Mouse (Mus musculus): ENCODE data around the gene Fndc3b.
A peak's percentile ranks its signal among the peaks of the same experiment; 100 is the strongest.

Fndc3b gene

DNA sequence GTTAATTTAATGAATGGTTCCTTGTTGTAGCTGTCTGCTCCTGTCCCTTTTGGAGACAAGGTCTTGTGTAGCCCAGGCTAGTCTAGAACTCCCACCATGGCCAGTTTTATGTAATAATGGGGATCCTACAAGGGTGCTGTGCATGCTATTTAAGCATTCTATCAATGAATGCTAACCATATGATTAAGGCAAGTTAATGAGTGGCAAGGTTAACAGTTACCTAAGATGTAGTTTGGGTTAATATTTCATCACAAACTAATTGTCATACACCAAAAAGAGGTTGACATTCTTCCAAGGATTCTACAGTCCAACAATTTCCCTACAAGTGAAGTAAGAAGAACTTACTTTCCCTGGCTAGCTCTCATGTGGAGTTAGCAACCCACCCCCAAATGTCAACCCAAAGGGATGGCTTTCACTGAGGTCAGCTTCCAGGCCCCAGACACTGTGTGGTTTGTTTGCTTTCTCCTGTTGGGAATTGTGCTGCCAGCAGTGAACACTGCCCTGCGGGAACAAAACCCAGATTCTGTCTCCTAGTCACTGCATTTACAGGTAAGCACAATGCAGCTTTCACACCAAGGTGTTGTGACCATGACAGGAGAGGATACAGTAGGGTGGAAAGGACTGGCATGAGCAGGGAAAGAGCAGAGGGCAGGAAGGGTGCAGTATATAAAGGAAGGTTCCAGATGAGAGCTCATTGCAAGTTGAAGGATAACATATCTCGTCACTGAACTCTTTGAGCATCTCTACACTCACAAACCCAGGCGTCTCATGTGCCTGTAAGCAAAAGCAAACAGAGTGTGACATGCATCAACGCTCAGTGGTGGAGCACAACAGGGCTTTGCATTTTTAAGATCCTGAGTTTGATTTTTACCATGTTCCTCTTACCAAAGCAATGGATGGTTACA lies 153.8 kb downstream of the Fndc3b start:
- no peak for DNase-seq (ENCODE audit: low read depth, low spot score)

DNA sequence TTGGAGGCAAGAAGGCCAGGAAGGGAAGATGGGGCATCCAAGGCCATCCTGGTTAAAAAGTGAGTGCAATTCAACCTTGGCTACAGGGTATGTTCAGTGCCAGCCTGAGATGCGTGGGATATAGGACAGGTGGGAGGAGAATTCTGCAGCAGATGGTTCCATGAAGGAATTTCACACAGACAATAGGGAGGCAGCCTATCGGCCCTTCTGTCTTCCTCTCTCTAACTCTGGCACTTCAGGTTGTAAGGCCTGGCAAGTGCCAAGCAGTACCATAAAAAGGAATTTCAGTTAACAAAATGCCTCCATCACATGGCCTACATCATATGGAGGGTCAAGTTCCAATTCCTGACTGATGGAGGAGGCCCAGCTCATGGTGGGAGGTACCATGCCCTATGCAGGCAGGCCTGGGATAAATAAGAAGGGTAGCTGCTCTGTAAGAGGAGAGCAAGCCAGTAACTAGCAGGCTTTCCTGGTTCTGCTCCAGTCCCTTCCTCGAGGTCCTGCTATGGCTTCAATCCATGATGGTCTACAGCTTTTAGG lies 155.6 kb downstream of the Fndc3b start:
- DNase-seq (ENCODE audit: low read depth, low spot score) = no peak

DNA sequence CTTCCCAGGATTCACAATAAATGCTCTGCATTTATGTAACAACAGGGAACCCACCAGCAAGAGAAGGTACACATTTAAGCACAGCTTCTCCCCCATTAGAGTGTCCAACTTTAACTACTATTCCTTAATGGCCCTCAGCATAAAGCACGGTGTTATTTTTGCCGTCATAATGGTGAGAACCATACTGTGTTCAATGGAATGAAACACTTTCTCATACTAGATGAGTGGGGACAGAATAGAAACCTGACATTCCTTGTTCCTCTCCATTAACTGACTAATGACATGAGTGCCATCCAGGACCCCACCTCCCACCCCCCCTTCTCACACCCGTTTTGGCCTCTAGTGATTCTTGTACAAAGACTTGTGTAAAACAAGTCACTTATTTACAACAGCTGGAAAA lies 156.8 kb downstream of the Fndc3b start:
- DNase-seq (ENCODE audit: low read depth, low spot score) = no peak

DNA sequence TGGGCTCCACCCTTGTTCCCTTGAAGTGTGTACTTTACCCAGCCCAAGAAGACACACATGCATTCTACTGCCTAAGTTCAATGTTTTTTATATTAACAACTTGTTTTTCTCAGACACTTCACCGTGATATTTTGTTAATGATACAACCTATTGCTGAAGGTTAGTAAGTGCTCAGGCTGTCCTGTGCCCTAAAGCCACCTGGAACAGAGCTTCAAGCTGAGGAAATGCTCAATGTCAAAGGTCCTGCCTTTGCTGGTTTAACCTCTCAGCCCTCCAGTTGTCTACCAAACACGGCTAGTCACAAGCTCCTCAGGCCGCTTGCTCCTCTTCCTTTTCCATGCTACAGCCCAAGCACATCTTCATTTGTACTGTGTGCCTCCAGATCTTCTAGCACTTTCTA lies 157.3 kb downstream of the Fndc3b start:
- DNase-seq (ENCODE audit: low read depth, low spot score) = no peak

DNA sequence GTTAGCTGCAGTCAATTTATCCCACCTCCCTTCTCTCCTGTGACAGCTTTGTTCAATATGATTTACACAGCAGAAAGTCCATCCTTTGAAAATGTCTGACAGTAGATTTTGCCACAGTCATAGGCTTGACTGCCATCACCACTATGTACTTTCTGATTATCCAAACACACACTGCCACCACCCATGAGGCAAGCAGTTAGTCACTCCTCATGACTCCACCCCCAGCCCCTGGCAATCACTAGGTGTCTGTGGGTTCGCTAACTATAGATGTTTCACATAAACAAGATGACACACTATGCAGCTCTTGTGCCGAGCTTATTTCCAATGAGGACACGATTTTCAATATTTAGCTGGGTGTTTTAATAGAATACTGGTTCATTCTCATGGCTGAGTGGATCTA lies 160.1 kb downstream of the Fndc3b start:
- no peak for DNase-seq (ENCODE audit: low read depth, low spot score)

DNA sequence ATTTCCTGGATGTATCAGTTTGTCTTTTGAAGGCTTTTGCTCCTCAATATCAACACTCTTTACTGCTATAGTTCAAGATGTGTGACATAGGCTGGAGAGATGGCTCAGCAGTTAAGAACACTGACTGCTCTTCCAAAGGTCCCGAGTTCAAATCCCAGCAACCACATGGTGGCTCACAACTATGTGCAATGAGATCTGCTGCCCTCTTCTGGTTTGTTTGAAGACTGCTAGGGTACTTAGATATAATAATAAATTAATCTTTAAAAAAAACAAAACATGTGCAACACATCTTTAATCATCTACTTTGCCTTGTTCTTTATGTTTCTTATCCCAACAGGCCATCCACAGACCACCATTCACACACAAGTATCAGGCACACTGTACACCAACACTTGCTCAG lies 160.7 kb downstream of the Fndc3b start:
- no peak for DNase-seq (ENCODE audit: low read depth, low spot score)

DNA sequence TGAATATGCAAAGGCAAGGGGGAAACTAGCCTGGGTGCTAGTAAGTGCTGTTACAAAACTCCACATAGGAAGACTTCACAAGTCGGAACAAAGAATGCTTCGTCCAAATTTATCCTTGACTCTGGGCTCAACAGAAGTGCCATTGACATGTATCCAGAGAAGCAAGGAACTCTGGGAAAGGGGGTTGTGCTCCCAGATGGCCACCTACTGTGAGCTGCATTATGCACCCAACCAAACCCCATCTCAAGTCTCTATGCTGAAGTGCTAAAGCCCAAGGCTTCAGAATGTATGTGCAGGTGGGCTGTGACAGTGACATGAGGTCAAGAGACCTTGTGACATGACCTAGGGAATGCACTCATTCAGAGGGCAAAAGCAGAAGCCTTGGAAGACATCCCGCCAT lies 165.5 kb downstream of the Fndc3b start:
- DNase-seq (ENCODE audit: low read depth, low spot score) = peak; percentile 69

DNA sequence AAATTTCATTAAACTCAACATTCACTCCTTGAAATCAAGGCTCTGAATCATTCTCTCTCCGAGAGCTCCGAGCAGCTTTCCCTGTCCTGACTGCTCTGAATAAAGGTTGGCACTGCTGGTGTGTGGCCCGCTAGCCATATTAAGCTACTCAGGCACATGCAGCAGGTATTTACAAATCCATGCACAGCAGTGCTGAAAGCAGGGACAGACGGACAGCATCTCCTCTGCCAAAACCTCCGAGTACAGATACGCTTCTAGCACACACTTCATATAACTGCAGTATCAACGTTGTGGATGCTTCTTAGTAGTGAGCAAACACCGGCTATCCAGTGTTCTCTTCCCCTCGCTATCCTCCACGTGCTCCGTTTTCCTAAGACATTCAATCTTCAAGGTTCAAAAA lies 167.0 kb downstream of the Fndc3b start:
- no peak for DNase-seq (ENCODE audit: low read depth, low spot score)

DNA sequence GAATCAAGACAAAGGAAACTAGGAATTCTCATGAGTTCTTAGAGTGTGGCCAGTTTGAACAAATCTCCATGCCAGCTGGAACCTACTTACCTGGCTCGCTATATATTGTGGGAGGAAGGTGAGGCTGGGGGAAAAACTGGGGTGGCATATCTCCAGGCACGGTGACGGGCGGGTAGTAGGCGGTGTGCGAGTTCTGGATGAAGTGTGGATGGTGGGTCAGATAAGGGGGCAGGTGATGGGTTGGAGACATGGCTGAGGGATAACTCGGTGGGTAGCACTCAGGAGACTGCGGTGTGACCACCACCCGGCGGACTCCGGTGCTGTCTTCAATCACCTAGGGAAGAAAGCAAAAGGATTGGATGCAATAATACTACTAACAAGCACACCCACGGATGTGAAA lies 169.3 kb downstream of the Fndc3b start:
- no peak for DNase-seq (ENCODE audit: low read depth, low spot score)

DNA sequence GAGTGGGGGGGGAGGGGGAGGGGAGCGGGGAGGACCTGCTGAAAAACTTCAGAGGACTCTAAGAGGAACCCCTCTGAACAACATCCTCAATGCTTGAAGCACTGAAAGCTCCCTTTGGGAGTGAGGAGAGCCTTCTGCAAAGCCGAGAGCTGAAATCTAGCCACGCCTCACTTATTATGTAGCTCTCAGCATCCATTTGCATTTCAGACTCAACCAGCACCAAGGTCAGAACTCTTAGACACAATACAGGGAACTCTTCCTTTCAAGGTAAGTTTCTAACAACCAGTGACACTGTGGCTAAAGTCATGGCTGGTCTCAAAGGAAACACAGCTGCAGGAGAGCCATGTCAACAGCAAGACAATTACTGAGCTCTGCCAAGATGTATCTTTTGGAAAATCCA lies 169.9 kb downstream of the Fndc3b start:
- DNase-seq (ENCODE audit: low read depth, low spot score) = peak; percentile 75

DNA sequence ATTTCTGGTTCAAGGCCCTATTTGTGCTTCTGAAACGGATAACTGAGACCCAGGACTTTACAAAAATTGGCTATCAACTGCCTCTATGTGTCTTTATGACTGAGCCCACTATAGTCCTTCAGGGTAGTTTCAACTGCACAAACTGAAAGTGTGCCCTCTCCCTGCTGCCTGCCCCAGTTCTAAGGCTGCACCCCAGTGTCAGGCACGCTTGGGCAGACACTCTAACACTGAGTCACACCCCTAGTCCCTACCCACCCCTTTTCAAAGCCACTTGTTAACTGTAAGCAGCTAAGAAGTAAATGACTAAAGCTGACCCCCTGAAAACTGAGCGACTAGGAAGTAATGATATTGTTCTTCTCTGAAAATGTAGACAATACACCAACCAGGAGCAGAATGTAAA lies 176.9 kb downstream of the Fndc3b start:
- no peak for DNase-seq (ENCODE audit: low read depth, low spot score)

DNA sequence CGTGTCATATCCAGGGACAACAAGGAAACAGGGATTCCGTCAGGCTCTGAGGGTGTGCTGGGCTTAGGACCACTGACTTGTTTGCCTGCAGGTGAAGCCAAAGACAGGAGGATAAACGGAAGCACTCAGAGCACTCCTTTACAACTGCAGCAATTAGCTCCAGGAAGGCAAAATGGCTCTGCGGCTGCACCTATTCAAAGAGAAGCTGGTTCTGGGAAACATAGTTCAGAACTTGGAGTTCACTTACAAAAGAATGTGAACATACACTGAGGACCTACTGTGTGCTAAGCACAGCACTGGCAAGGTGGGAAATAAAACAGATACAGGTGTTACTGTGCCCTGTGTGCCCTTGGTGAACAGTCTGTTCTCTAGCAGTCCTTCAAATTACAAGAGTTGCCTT lies 177.4 kb downstream of the Fndc3b start:
- DNase-seq (ENCODE audit: low read depth, low spot score) = no peak

DNA sequence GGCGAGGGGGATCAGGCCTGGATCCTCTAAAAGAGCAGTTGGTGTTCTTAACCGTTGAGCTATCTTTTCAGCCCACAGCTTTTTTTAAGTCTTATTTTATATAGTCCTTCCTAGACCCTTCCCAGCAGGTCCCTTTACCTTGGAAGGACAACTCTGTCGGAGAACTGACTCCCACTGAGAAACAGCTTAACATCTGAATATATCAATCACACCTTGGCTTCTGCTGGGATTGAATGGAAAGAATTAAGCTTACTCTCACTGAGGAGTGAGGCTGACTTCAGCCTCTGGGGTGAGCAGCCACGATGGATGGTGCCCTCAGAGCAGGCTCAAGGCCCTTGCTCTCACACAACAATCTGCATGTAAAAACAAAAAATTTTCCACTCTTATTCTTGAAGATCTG lies 179.1 kb downstream of the Fndc3b start:
- peak; percentile 75 for DNase-seq (ENCODE audit: low read depth, low spot score)

DNA sequence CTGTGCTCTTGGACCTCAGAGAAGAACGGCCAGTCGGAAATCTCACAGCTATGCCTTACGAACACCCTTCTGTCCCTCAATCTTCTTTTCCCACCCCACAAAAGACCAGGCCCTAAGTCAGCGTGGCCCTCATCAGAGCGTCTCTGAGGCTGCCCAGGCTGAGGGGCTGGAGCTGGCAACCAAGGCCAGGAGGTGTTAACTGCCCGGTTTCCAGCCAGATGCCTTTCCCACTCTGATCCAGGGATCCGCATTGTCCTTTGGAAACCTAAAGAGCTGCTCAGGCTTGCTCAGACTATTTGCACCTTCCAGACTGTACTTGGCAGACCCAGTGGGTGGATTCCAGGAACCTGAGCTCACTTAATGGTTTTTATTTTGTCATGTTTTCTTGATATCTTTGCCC lies 180.7 kb downstream of the Fndc3b start:
- DNase-seq (ENCODE audit: low read depth, low spot score) = no peak

DNA sequence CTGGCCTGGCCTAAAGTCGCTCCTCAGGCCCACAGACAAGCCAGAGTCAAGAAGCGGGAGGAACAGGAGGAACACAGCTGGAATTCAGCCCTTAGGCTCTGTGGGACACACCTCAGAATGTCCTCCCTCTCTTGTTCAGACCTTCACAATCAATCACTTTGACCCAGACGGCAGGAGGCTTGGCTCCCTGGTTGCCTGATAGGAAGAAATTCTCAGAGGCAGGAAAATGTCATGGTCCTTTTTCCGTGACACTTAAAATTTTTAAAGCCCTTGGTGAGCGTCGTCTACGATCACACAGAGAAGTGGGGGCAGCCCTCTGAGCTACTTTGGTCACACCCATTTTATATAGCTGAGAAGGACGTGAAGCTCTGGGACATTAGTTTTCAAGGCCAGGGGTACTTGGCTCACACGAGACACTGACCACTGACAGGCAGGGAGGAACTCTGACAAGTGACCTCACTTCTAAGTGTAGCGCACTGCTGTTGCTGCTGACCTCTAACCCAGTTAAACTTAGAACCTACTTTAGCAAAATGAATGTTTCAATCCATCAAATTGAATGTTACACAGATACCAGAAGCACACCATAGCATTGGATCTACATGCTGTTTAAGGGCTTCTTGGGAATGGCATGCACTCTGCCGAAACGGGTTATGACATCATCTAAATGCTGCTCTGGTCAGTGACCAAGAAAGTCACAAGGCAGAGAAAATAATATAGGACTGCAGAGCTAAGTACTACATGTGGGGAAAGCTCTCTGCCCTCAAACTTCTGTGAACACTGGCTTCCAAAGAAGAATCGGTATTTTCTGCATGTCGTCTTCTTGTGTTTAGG lies 181.7 kb downstream of the Fndc3b start:
- peak; percentile 59 for DNase-seq (ENCODE audit: low read depth, low spot score)

DNA sequence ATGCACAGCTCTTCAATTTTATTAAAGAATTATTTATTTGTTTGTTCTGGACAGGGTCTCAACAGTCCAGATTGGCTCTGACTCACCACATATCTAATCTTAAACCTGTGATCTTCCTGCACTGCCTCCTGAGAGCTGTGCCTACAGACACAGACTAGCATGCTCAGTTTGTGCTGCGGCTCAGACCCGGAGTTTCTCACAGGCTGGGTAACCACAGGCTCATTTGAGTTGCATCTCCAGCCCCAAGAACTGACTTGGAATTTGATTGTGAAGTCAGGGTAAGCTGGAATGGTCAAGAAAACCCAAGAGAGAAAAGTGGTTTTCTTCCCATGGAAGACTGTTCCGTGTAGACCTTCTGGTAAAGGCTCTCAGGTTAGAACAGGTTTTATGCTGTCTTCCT lies 184.1 kb downstream of the Fndc3b start:
- DNase-seq (ENCODE audit: low read depth, low spot score) = no peak

DNA sequence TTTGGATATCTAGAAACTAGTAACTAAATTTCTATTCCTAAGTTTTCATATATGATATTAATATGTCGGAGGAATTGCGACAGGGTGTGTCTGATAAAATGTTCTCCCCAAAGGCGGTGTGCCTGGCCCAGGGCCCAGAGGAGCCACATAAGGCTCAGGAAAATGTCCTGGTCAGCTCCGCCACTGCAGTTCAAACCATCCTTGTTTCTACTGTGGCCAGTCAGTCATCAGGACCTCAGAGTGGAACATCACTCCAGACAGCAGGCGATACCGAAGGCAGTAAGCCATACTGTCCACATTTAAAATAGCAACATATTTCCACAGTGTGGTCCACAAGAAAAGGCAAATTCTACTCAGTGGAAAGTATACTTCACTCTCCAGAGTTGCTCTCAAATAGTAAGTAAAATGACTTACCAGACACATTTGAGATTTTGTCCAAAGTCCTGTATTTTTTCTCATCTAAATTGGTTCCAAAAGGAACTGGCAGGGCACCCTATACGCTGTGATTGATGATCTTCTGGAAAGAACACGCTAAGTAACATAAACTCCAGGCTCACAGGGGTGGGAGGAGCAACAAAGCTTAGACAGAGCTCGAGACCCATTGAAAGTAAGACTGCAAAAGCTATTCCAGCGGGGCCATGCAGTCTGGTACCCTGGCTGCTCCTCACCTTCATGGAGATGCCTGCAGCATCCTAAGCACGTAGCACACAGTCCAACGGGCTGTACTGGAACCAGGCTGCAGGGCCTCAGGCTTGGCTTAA lies 187.8 kb downstream of the Fndc3b start:
- no peak for DNase-seq (ENCODE audit: low read depth, low spot score)

DNA sequence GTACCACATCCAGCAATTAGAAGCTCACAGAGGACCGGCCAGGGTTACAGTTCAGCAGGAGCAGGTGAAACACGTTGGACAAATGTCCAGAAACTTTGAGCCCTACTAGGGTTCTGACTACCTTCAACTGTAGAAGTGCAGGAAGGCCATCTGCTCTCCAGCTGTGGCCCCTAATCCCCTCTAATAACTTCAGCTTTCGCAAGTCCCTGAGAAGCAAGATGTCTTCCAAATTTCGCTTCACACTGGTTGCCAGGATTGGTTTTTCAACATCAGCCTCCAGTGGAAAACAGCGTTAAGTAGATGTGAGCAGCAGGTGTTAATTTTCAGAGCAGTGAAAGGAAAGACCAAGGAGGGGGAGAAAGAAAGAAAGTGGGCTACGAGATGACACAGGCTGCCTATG lies 190.7 kb downstream of the Fndc3b start:
- no peak for DNase-seq (ENCODE audit: low read depth, low spot score)

DNA sequence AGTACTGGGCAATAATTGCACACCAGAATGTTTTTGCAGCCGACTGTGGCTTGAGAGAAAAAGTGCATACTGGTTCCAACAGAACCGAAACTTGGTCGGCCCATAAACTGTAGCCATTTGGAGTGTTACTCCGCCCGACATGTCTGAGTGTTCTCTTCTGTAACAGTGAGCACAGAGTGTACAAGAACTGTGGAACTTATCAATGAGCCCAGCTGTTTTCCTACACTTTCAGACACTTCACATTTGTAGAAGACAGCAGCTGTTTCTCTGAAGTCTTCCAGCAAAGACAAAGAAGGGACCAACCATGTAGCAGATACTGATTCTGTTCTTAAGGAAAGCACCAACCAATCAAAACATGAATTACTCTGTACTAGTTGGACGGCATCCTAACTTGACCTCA lies 191.6 kb downstream of the Fndc3b start:
- DNase-seq (ENCODE audit: low read depth, low spot score) = no peak

DNA sequence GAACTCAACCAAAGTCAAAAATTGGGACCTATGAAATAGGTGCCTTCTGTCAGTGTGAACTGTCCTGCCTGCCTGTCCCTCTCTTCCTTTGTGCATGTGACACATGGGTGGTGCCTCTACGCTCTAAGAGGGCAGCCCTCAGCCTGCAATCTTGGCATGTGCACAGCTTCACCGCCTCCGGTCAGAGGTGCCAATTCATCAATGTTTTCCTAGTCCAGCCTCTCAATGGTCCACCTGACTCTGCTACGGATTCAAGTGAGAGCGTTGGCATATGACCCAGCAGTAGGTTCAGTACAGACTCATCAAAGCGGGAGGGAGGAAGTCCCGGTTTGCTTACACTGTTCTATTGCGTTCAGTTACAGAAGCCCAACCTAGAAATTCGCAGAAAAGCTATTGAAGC lies 192.2 kb downstream of the Fndc3b start:
- no peak for DNase-seq (ENCODE audit: low read depth, low spot score)

DNA sequence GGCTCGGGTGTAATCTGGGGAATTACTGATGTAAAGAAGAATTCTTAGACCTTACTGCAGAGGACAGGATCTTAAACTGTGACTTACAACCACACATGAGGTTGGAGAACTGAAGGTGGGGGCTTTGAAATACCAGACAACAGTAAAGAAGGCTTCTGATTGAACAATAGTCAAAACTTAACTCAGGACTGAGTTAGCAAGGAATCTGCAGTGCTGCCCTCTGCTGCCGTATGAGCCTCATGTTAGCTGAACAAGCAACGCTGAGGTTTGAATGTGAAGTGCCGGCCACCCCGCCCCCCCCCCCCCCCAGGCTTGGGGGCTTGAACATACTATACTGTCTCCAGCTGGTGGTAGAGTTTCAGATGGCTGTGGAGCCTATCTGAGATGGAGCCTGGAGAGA lies 194.6 kb downstream of the Fndc3b start:
- peak; percentile 22 for DNase-seq (ENCODE audit: low read depth, low spot score)

DNA sequence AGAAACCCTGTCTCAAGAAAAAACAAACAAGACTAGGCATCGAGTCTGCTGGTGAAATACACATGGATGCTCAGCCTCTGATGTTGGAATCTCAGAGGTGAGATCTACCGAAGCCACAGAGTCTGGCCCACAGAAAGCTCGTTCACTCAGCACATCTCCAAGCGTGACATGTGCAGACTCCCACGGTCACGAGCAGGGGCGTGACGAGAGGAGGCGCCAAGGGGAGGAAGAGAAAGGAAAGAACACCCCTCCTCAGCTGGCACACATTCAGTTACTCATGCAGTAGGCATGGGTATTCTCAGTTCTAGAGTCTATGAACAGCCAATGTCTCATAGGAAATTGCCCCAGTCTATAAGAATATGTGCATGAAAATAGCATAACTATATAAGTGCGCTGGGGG lies 199.3 kb downstream of the Fndc3b start:
- no peak for DNase-seq (ENCODE audit: low read depth, low spot score)
